Mouse (Mus musculus) CH12.LX (cell line): ENCODE results near the gene Evx2. TPM values are rescaled to one million over a fixed set of nuclear protein-coding genes. Genes with fewer than 3 reads are reported as not detected.

Experiments used
- DNase-seq: peaks from one replicate; pipeline ENCODE4 v3.0.0-alpha.2; 2013; ENCODE audit errors: extremely low read depth
- H3K27ac ChIP-seq: 2 replicates; pipeline ENCODE4 v1.5.1; 2012; ENCODE audit warnings: low read depth, mild to moderate bottlenecking, control low read depth, moderate library complexity; ENCODE audit not compliant: insufficient read depth
- H3K27me3 ChIP-seq: replicated peaks from 2 replicates; pipeline ENCODE3; 2012; ENCODE audit warnings: inconsistent platforms
- H3K36me3 ChIP-seq, 2 experiments: replicated peaks in 1 of 2; 2 replicates each; pipeline versions ENCODE3 to v1.6.1; 2012; ENCODE audit warnings: inconsistent platforms in 1 of 2, low read length in 1 of 2, mild to moderate bottlenecking in 1 of 2, mixed read lengths in 1 of 2, moderate library complexity in 1 of 2; ENCODE audit not compliant: control insufficient read depth in 1 of 2, insufficient read depth in 1 of 2
- H3K4me1 ChIP-seq, 2 experiments: 2 replicates each; pipeline ENCODE4 v1.6.1; 2012; ENCODE audit warnings: inconsistent platforms in 1 of 2, moderate library complexity in 1 of 2; ENCODE audit not compliant: insufficient read depth in 2 of 2, control insufficient read depth in 1 of 2
- H3K4me2 ChIP-seq: 2 replicates; pipeline ENCODE4 v1.6.1; 2012; ENCODE audit warnings: low read depth, mild to moderate bottlenecking, control low read depth; ENCODE audit not compliant: poor library complexity, insufficient read depth, severe bottlenecking
- H3K4me3 ChIP-seq, 3 experiments: fragments of 150-350 bp in 1 of 3; sonication (generic) in 1 of 3; replicated peaks in 1 of 3; 2 replicates each; pipeline versions ENCODE3 to v1.5.1; 2011 to 2012; ENCODE audit warnings: low read depth in 2 of 3, low read length in 2 of 3, mild to moderate bottlenecking in 2 of 3, moderate library complexity in 2 of 3, control low read depth in 1 of 3, improper control_type of control experiment in 1 of 3, inconsistent platforms in 1 of 3, mixed read lengths in 1 of 3; ENCODE audit not compliant: poor library complexity in 1 of 3
- H3K79me2 ChIP-seq: replicated peaks from 2 replicates; pipeline ENCODE4 v1.6.1; 2012; ENCODE audit warnings: mild to moderate bottlenecking, moderate library complexity; ENCODE audit not compliant: control insufficient read depth, poor library complexity, insufficient read depth, severe bottlenecking; ENCODE audit errors: extremely low read depth
- H3K9ac ChIP-seq: 2 replicates; pipeline ENCODE4 v1.6.1; 2012; ENCODE audit warnings: low read depth, mild to moderate bottlenecking, control low read depth, moderate library complexity; ENCODE audit not compliant: insufficient read depth
- H3K9me3 ChIP-seq: replicated peaks from 2 replicates; pipeline ENCODE3; 2012; ENCODE audit warnings: low read length, inconsistent platforms, mixed read lengths
- CHD2 ChIP-seq: IDR thresholded peaks from 2 replicates; pipeline ENCODE4 v1.6.1; 2011; ENCODE audit warnings: low read length, improper control_type of control experiment
- CTCF ChIP-seq, 2 experiments: IDR thresholded peaks in 1 of 2; conservative IDR thresholded peaks in 1 of 2; 2 replicates each; pipeline ENCODE4 v1.5.1; 2011 to 2012; ENCODE audit warnings: low read depth in 2 of 2, low read length in 2 of 2, improper control_type of control experiment in 1 of 2, inconsistent platforms in 1 of 2, mild to moderate bottlenecking in 1 of 2, moderate library complexity in 1 of 2
- E2F4 ChIP-seq: IDR thresholded peaks from 2 replicates; pipeline ENCODE4 v1.6.1; 2011; ENCODE audit warnings: low read depth, low read length, improper control_type of control experiment; ENCODE audit not compliant: insufficient replicate concordance
- ELF1 ChIP-seq: IDR thresholded peaks from 2 replicates; pipeline ENCODE4 v1.6.1; 2014; ENCODE audit warnings: low read depth, mild to moderate bottlenecking, inconsistent platforms, low read length, improper control_type of control experiment
- EP300 ChIP-seq: IDR thresholded peaks from 2 replicates; pipeline ENCODE4 v1.6.1; 2011; ENCODE audit warnings: low read length, improper control_type of control experiment
- ETS1 ChIP-seq: conservative IDR thresholded peaks from 2 replicates; pipeline ENCODE4 v1.6.1; 2012; ENCODE audit warnings: low read depth, mild to moderate bottlenecking, inconsistent platforms, low read length, improper control_type of control experiment, moderate library complexity
- HCFC1 ChIP-seq: IDR thresholded peaks from 2 replicates; pipeline ENCODE4 v1.6.1; 2012; ENCODE audit warnings: low read depth, mild to moderate bottlenecking, inconsistent platforms, low read length, improper control_type of control experiment
- JUN ChIP-seq: IDR thresholded peaks from 2 replicates; pipeline ENCODE4 v1.6.1; 2011; ENCODE audit warnings: low read depth, mild to moderate bottlenecking, low read length, improper control_type of control experiment, moderate library complexity; ENCODE audit not compliant: insufficient read depth
- JUND ChIP-seq: conservative IDR thresholded peaks from 2 replicates; pipeline ENCODE4 v1.6.1; 2011; ENCODE audit warnings: low read depth, low read length, improper control_type of control experiment
- KAT2A ChIP-seq: IDR thresholded peaks from 2 replicates; pipeline ENCODE4 v1.6.1; 2012; ENCODE audit warnings: low read length, improper control_type of control experiment, inconsistent platforms; ENCODE audit not compliant: insufficient replicate concordance
- MAX ChIP-seq: IDR thresholded peaks from 2 replicates; pipeline ENCODE4 v1.6.1; 2011; ENCODE audit warnings: low read length, improper control_type of control experiment
- MEF2A ChIP-seq: IDR thresholded peaks from 2 replicates; pipeline ENCODE4 v1.6.1; 2014; ENCODE audit warnings: low read depth, mild to moderate bottlenecking, inconsistent platforms, low read length, improper control_type of control experiment, borderline replicate concordance
- MYC ChIP-seq: IDR thresholded peaks from 2 replicates; pipeline ENCODE4 v1.6.1; 2011; ENCODE audit warnings: low read depth, mild to moderate bottlenecking, improper control_type of control experiment, low read length
- NELFE ChIP-seq: IDR thresholded peaks from 2 replicates; pipeline ENCODE4 v1.6.1; 2011; ENCODE audit warnings: low read depth, low read length, improper control_type of control experiment
- PAX5 ChIP-seq: IDR thresholded peaks from 2 replicates; pipeline ENCODE4 v1.6.1; 2012; ENCODE audit warnings: low read length, inconsistent platforms, mixed read lengths
- RCOR1 ChIP-seq: conservative IDR thresholded peaks from 2 replicates; pipeline ENCODE4 v1.6.1; 2012; ENCODE audit warnings: low read depth, mild to moderate bottlenecking, inconsistent platforms, low read length, improper control_type of control experiment
- UBTF ChIP-seq: IDR thresholded peaks from 2 replicates; pipeline ENCODE4 v1.6.1; 2012; ENCODE audit warnings: low read depth, mild to moderate bottlenecking, inconsistent platforms, low read length, improper control_type of control experiment, moderate library complexity
- USF1 ChIP-seq: IDR thresholded peaks from 2 replicates; pipeline ENCODE4 v1.6.1; 2014; ENCODE audit warnings: low read depth, mild to moderate bottlenecking, inconsistent platforms, low read length, improper control_type of control experiment
- USF2 ChIP-seq: conservative IDR thresholded peaks from 2 replicates; pipeline ENCODE4 v1.6.1; 2011; ENCODE audit warnings: low read depth, low read length, improper control_type of control experiment
- ZMIZ1 ChIP-seq: IDR thresholded peaks from 2 replicates; pipeline ENCODE4 v1.6.1; 2012; ENCODE audit warnings: low read depth, mild to moderate bottlenecking, inconsistent platforms, low read length, improper control_type of control experiment
- dilution Hi-C: fragments of 300-500 bp; cut with MboI; formaldehyde crosslinking; loops from 2 replicates; pipeline ENCODE4 v1.14.3; 2020; ENCODE audit warnings: low sequenced_read_pairs; ENCODE audit not compliant: extremely low pct_unique_long_range_greater_than_20kb, extremely low pct_ligation_motif_present
- in situ Hi-C: fragments of 300-500 bp; cut with MboI; formaldehyde crosslinking; loops from 3 replicates; pipeline ENCODE4 v1.14.3; 2019; ENCODE audit warnings: low sequenced_read_pairs, low pct_ligation_motif_present, low pct_unique_long_range_greater_than_20kb, mixed read lengths
- polyA plus RNA-seq: library from polyadenylated mRNA; unstranded; fragments of >175 nt; gene quantifications from 2 replicates; pipeline ENCODE4 v1.2.1, GENCODE M21; 2012; ENCODE audit warnings: low read depth; ENCODE audit not compliant: insufficient read length
- total RNA-seq, 2 experiments: library from RNA; depleted of rRNA; stranded (reverse); fragments of 300-350 nt in 1 of 2; fragments of >200 nt in 1 of 2; gene quantifications; 2 replicates each; pipeline ENCODE4 v1.2.3; 2012 to 2014

Gene Evx2
- total and polyA plus RNA-seq, 3 experiments = not detected

DNA sequence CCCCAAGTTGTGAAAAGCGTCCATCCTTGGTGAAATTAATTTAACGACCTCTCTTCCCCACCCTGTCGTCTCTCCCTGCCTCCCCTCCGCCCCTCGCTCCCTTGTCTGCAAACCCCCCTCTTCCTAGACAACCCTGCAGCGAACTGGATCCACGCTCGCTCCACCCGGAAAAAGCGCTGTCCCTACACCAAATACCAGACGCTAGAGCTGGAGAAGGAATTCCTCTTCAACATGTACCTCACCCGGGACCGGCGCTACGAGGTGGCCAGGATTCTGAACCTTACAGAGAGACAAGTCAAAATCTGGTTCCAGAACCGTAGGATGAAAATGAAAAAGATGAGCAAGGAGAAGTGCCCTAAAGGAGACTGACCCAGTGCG, 39.7 kb upstream of the Evx2 start:
- Histone ChIP-seq H3K27ac (no peak overlapping the region), H3K27me3 (no peaks in the 10 kb centered on the region), H3K4me2 (no peak overlapping the region), H3K9me3 (peaks cover 11% of the 10 kb centered on the region), H3K4me1 (no peaks in the 10 kb centered on the region), H3K36me3 (no peaks in the 10 kb centered on the region), H3K9ac (no peak overlapping the region), H3K79me2 (no peaks in the 10 kb centered on the region), H3K4me3 (no peak overlapping the region)
- in situ Hi-C loops = loop anchor here (10.0 to 25.0 kb wide), 2 partner anchors 446 to 613 kb away; no protein-coding TSS in a partner anchor
- dilution Hi-C loops = no loop called here
- DNase-seq = no peak
- TF ChIP-seq JUND (no peak), ZMIZ1 (no peak)

DNA sequence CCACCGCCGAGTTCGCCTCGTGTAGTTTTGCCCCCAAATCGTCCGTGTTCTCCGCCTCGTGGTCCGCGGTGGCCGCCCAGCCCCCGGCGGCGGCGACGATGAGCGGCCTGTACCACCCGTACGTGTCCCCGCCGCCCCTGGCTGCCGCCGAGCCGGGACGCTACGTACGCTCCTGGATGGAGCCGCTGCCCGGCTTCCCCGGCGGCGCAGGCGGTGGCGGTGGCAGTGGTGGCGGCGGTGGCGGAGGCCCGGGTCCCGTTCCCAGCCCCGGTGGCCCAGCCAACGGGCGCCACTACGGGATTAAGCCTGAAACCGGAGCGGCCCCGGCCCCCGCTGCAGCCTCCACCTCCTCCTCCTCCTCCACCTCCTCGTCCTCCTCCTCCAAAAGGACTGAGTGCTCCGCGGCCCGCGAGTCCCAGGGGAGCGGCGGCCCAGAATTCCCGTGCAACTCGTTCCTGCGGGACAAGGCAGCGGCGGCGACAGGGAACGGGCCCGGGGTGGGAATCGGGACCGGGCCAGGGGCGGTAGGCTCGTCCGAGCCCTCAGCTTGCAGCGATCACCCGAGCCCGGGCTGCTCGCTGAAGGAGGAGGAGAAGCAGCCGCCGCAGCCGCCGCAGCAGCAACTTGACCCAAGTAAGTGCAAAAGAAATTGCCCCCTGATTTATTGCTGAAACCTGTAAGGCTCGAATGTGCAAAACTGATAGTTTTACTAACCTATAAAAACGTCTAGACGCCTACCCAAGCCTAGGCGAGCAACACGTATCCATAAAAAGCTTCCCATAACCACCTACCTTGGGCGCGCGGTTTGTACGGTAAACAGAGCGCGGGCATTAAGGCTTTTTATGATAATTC, 39.1 kb upstream of the Evx2 start:
- no peak for TF ChIP-seq UBTF
- no peak for TF ChIP-seq PAX5
- TF ChIP-seq MAX = no peak
- no peak for TF ChIP-seq HCFC1
- TF ChIP-seq CHD2 = no peak
- no peak for TF ChIP-seq ZMIZ1
- TF ChIP-seq JUND = no peak
- no peak for TF ChIP-seq ELF1
- no peak for TF ChIP-seq USF1
- no peak for TF ChIP-seq EP300
- no peak for TF ChIP-seq E2F4
- TF ChIP-seq USF2 = no peak
- no peak for TF ChIP-seq MYC
- no peak for TF ChIP-seq ETS1
- TF ChIP-seq NELFE = no peak
- TF ChIP-seq MEF2A = no peak
- no peak for TF ChIP-seq RCOR1
- TF ChIP-seq JUN = no peak
- TF ChIP-seq KAT2A = no peak
- TF ChIP-seq CTCF (conservative IDR thresholded peaks at IDR 0.05 in 1 of 2, IDR thresholded peaks at IDR 0.05 in 1 of 2; ENCODE audit: low read depth in 2 of 2, low read length in 2 of 2) = no peak
- Histone ChIP-seq H3K4me3 (no peak overlapping the region), H3K4me1 (no peaks in the 10 kb centered on the region), H3K79me2 (no peaks in the 10 kb centered on the region), H3K27ac (no peak overlapping the region), H3K36me3 (no peaks in the 10 kb centered on the region), H3K27me3 (no peaks in the 10 kb centered on the region), H3K9me3 (peaks cover 11% of the 10 kb centered on the region), H3K4me2 (no peak overlapping the region), H3K9ac (no peak overlapping the region)
- dilution Hi-C loops = no loop called here
- DNase-seq = no peak
- in situ Hi-C loops = loop anchor here (10.0 to 25.0 kb wide), 2 partner anchors 446 to 614 kb away; no protein-coding TSS in a partner anchor
